Mouse (Mus musculus) T-helper 1 cell (primary cell): ENCODE data around the gene Tbc1d30.

ENCODE experiments used
- in situ Hi-C: fragments of 300-600 bp; cut with MboI, MseI; formaldehyde crosslinking; loops from one replicate; pipeline ENCODE4 v1.15.1; 2025; ENCODE audit warnings: high pct_unique_total_duplicates

Gene Tbc1d30

GRCm38 (mm10) chr10:121268771-121269170 lies 82.3 kb downstream of the Tbc1d30 start:
- in situ Hi-C loops = no loop called here

- in situ Hi-C loops = no loop called here
Observed at GRCm38 (mm10) chr10:121264204-121264575, 86.9 kb downstream of the Tbc1d30 start.

DNA sequence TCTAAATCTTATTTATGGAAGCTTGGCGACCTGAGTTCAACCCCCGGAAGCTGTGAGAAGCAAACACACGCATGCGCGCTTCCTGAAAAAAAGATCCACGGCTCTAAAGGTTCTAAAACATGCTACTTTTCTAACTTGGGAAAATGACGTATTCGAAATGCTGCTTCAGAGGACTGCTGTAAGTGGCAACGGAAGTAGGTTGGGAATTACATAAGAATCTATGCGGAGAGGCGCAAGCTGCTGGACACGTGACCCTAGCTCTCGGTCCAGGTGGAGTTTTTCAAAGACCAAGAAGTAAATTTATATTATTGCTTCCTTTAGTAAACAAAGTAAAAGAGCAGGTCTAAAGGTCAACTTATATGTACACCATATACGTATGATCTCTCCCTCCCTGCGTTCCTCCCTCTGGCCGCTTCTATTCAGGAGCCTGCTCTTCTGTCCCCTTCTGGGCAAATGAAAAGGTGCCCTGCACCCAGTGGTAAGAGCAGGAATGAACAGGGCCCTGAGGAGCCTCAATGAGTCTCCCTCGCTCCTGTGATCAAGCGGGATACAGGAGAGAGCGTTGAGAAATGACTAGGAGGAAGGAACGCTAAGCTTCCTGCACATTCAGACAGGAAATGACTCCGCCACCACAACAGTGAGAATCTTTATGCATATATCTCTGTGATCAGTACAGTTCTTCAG lies 87.4 kb downstream of the Tbc1d30 start:
- in situ Hi-C loops = no loop called here

- in situ Hi-C loops = no loop called here
Observed at GRCm38 (mm10) chr10:121262206-121262605, 88.9 kb downstream of the Tbc1d30 start.

GRCm38 (mm10) chr10:121261036-121261592 lies 90.0 kb downstream of the Tbc1d30 start:
- in situ Hi-C loops = no loop called here

DNA sequence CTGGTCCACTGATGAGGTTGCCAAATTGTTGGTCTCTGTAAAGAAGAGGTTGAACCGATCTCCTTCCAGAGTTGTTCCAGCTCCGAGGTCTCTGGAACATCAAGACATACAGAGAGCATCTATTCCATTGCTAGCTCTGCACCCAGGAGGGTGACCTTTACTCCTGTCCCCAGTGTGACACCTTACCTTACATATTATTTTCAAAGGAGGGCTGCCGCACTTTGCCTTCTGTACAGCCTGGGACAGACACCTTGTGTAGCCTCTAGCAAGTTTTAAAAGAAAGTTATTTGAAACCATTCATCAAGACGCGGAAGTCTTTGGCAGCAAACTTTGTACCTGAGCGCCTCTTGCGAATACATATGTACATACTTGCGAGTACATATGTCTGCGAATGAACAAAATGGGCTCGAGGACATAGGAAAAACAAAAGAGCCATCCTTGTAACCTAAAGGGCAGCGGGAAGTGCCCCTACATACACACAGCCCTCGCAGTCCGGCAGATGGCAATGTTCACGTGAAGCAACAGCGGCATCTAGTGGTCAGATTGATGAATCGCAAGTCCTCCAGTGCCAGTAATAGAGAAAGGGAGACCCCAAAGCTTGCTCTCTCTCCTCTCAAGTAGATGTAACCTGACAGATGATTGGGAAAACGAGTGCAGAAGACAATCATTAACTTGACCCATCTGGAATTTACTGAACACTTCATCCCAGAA lies 94.8 kb downstream of the Tbc1d30 start:
- in situ Hi-C loops = loop anchor here (5.0 kb wide), 2 partner anchors 129 to 214 kb away; no protein-coding TSS in a partner anchor

DNA sequence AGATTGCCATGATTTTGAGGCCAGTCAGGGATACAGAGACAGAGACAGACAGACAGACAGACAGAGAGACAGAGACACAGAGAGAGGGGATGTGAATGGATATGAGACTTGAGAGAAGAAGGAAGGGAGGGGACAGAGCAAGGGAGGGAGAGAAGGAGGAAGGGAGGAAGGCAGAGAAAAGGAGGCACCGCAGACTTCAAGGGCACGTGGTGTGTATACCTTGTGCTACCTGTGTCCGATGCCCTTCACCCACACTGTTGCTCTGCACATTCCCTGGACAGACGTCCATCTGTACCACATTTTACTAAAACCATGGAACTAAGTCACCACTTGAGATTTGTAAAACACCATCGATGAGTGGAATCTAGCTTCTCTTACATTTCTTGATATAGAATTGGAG lies 95.6 kb downstream of the Tbc1d30 start:
- in situ Hi-C loops = loop anchor here (5.0 kb wide), 2 partner anchors 128 to 213 kb away; no protein-coding TSS in a partner anchor

DNA sequence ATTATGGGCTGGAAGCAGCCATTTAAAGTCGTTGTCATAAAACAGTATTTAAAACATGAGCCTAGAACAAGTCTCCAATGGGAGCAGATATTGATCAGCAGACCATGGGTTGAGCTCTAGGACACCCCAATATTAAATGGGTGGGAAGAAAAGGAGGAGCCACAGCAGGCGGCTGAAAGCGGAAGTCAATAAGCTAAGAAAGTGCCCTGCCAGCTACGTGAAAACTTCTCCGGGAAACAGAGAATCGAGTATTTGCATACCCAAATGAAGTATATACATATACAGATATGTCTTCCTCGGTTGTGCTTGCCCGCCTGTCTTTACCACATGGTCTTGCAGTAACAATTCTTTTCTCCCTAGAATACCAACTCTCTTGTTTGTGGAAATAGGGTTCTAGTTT lies 96.7 kb downstream of the Tbc1d30 start:
- in situ Hi-C loops = no loop called here

DNA sequence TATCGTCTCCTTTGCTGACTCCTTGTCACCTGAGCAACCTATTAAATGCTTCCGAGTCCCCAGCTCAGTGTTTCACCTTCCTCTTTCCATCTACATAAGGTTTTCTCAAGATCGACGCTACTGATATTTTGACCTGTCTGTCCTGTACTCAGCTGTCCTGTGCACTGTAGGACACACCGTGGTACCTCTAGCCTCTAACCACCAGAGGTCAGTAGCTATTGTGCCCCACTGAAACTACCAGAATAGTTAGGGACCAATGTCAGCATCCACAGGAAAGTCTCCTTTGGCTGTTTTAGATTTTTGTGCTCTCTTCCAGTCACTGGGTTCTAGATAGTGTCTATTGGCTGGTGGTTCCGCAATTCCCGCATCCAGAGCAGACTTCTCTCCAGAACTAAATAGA lies 98.3 kb downstream of the Tbc1d30 start:
- in situ Hi-C loops = no loop called here

DNA sequence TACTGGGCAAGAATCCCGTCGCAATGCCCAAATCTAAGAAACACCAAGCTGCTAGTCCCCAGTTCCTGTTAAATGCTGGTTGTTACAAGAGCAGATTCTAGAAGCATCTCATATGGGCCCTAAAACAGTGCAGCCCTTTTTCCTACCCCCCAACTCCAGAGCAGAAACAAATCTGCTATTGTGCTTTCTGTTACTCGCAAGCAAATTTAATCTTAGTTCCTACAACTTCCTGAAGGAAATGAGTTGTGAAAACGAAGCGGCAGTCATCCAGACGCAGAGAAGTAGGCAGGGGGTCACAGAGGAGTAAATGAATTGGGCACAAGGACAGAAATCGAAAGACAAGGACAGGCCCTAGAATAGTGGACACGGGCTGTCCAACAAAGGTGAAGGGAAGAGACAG lies 99.9 kb downstream of the Tbc1d30 start:
- in situ Hi-C loops = no loop called here

GRCm38 (mm10) chr10:121249820-121250219 lies 101.3 kb downstream of the Tbc1d30 start:
- in situ Hi-C loops = no loop called here

GRCm38 (mm10) chr10:121247545-121247944 lies 103.5 kb downstream of the Tbc1d30 start:
- in situ Hi-C loops = no loop called here

- in situ Hi-C loops = no loop called here
Observed at GRCm38 (mm10) chr10:121246971-121247370, 104.1 kb downstream of the Tbc1d30 start.

- in situ Hi-C loops = no loop called here
Observed at GRCm38 (mm10) chr10:121243373-121244207, 107.5 kb downstream of the Tbc1d30 start.

DNA sequence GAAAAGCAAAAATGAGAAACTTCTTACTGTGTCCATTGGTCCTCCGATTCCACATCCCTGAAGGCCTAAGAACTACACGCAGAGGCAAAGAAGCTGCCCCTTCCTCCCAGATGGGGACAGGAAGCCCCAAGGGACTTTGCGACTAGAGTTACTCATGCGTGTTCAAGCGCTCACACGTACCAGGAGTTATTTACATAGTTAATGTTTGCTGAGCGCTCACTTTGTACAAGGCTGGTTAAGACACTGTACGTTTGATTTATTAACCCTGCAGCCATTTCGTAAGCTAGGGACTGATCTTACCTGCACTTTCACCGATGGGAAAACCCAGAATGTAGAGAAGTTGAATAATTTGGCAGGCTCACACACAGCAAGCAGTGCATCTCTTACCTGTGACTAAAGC lies 108.5 kb downstream of the Tbc1d30 start:
- in situ Hi-C loops = no loop called here

DNA sequence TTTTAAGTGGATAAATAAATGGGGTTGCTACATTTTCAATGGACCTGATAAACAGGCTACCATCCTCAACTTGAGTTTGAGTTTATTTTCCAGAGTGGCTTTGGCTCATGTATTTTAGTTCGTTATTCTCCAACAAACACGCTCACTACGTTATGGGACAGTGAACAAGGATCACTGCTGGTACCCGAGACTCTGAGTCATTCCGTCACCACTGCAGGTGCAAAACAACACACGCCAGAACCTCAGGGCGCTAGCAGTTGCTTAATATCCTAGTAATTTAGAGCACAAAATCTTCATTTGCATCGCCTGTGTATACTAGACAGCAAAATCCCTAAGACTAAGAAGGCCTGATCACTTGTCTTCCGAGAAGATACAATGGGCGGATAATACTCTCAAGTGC lies 112.0 kb downstream of the Tbc1d30 start:
- in situ Hi-C loops = no loop called here

- in situ Hi-C loops = no loop called here
Observed at GRCm38 (mm10) chr10:121238551-121238950, 112.5 kb downstream of the Tbc1d30 start.

DNA sequence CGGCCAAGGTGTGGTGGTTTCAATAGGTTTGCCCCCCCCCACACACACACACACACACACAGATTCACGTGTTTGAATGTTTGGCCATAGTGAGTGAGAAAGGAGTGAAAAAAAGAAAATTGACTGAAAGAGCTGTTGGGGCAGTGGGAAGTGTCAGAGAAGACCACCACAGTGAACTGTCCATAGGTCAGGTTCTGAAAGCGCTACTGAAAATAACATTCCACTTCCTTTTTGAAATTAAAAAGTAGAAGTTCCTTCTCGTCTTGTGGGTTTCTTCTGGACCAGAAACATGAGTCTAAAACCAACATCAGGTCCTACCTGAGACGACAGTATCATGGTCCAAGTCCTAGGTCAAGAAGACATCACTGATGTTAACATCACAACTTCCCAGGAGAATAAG lies 113.7 kb downstream of the Tbc1d30 start:
- in situ Hi-C loops = no loop called here

DNA sequence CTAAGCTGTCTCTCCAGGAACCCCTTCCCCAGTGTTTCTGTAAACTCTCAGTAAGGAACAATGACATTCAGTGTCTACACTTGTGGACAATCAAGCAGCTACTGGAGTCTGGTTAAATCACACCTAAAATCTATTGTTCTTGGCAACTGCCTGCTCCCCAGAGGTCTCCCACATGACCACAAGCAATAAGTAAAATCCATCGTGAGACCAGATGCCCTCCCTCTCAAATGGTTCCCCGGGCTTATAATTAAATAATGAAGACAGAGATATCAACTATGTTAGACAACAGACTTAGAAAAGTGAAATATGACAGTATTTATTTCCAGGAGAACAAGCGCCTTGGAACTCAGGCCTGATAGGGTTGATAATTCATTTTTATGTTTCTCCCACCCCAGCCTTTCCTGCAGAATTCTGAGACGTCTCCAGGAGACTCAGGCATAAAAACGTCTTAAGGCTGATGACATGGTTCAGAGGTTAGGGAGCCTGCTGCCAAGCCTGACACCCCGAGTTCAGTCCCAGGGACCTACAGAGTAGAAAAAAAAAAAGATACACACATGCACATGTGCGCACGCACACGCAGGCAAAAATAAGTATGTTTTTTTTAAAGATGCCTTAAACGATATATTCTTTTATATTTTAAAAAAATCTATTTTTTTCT lies 115.8 kb downstream of the Tbc1d30 start:
- in situ Hi-C loops = no loop called here

DNA sequence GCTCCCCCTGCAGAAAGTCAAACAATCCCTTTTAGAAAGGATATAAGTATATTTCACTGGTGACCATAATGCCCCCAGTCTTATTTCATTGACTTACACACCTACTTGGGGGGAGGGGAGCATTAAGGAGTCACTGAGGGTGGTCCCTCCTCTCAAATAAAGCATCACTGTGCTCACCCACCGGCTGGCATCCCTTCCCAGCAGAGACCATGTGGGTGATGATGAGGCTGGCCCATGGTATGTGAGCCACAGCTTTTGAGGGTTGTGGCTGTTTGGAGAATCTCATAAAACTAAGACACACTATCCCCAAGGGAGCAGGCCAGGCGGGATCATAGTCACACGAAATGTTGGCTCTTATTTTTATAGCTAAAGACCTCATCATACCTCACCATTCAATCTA lies 116.6 kb downstream of the Tbc1d30 start:
- in situ Hi-C loops = no loop called here

DNA sequence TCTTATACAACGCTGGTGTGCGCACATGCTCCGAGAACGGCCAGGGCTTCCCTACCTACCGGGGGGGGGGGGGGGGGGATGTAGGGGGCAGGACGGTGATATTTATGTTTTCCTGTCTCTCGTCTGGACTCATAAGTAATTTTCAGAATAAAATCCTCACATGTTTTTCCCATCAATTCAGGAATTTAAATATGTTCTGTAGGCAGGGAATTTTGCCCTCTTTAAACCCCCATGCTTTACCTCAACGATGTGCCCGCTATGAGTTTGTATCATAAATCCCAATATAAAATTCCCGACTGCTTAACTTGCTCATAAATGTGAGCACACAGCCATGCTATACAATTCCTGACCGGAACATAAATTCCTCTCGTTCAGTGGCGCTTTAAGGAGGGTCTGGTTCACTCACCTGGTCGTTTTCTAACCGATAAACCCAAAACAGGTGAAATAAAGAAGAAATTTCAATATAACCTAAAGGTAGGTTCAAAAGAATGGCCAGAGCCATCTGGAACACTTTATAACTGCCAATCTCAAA lies 122.6 kb downstream of the Tbc1d30 start:
- in situ Hi-C loops = no loop called here
